Mouse (Mus musculus): ENCODE measurements at regions not wholly inside any gene's neighbourhood (a gene's known extent, or its start where the extent isn't known, plus 50 kb on each side); places are given as distances from the start of the nearest gene placed in this dataset.

- Histone ChIP-seq H3K4me1 (replicated peaks; ENCODE audit: control insufficient read depth, insufficient read depth) (no peaks in the 10 kb centered on the region), H3K9ac (ENCODE audit: low read length) (no peak overlapping the region), H3K36me3 (ENCODE audit: control insufficient read depth, insufficient read depth, low read length) (no peaks in the 10 kb centered on the region), H3K4me2 (replicated peaks; ENCODE audit: low read depth) (no peak overlapping the region), H3K27me3 (ENCODE audit: control insufficient read depth, insufficient read depth, low read length) (no peaks in the 10 kb centered on the region), H3K9me3 (ENCODE audit: control insufficient read depth, low read length) (no peaks in the 10 kb centered on the region), H3K27ac (replicated peaks) (no peak overlapping the region), H3K4me3 (ENCODE audit: low read depth, low read length) (no peak overlapping the region)
- ATAC-seq (ENCODE audit: low FRiP score, low TSS enrichment) (no peak), DNase-seq (ENCODE audit: low spot score) (no peak)
- 82% methylated on average over 3 of the region's 3 CpGs for WGBS
- TF ChIP-seq CTCF (IDR thresholded peaks at IDR 0.05; ENCODE audit: low read depth): no peak
- no peak for TF ChIP-seq EP300 (optimal IDR thresholded peaks at IDR 0.05)
Measured at GRCm38 (mm10) chr13:41541139-41541538, 54.0 kb upstream of the Nedd9 start.

- Histone ChIP-seq H3K4me3 (ENCODE audit: low read depth, low read length) (no peak overlapping the region), H3K9ac (ENCODE audit: low read length) (no peak overlapping the region), H3K4me2 (replicated peaks; ENCODE audit: low read depth) (no peak overlapping the region), H3K27me3 (ENCODE audit: control insufficient read depth, insufficient read depth, low read length) (no peaks in the 10 kb centered on the region), H3K36me3 (ENCODE audit: control insufficient read depth, insufficient read depth, low read length) (no peaks in the 10 kb centered on the region), H3K27ac (replicated peaks) (no peak overlapping the region), H3K9me3 (ENCODE audit: control insufficient read depth, low read length) (no peaks in the 10 kb centered on the region), H3K4me1 (replicated peaks; ENCODE audit: control insufficient read depth, insufficient read depth) (no peaks in the 10 kb centered on the region)
- no peak for TF ChIP-seq CTCF (IDR thresholded peaks at IDR 0.05; ENCODE audit: low read depth)
- TF ChIP-seq EP300 (optimal IDR thresholded peaks at IDR 0.05): no peak
- DNase-seq (ENCODE audit: low spot score) (no peak), ATAC-seq (ENCODE audit: low FRiP score, low TSS enrichment) (0 out of 2 replicates have a peak, but pooled peaks have one; percentile 20)
- WGBS: 74% methylated on average over 8 of the region's 8 CpGs
Measured at GRCm38 (mm10) chr13:41546063-41546462, 58.9 kb upstream of the Nedd9 start.

- 81% methylated on average over 9 of the region's 9 CpGs for WGBS
- H3K36me3 ChIP-seq (ENCODE audit: control insufficient read depth, insufficient read depth, low read length): no peaks in the 10 kb centered on the region
- no peak overlapping the region for H3K4me2 ChIP-seq (replicated peaks; ENCODE audit: low read depth)
- no peaks in the 10 kb centered on the region for H3K4me1 ChIP-seq (replicated peaks; ENCODE audit: control insufficient read depth, insufficient read depth)
- no peak overlapping the region for H3K27ac ChIP-seq (replicated peaks)
- no peaks in the 10 kb centered on the region for H3K27me3 ChIP-seq (ENCODE audit: control insufficient read depth, insufficient read depth, low read length)
- H3K4me3 ChIP-seq (ENCODE audit: low read depth, low read length): no peak overlapping the region
- H3K9ac ChIP-seq (ENCODE audit: low read length): no peak overlapping the region
- TF ChIP-seq EP300 (optimal IDR thresholded peaks at IDR 0.05) (no peak), CTCF (IDR thresholded peaks at IDR 0.05; ENCODE audit: low read depth) (no peak)
- no peaks in the 10 kb centered on the region for H3K9me3 ChIP-seq (ENCODE audit: control insufficient read depth, low read length)
- ATAC-seq (ENCODE audit: low FRiP score, low TSS enrichment) (no peak), DNase-seq (ENCODE audit: low spot score) (no peak)
Measured at GRCm38 (mm10) chr13:41546531-41546930, 59.2 kb upstream of the Tmem170b start.

- DNase-seq (ENCODE audit: low spot score) (no peak), ATAC-seq (ENCODE audit: low FRiP score, low TSS enrichment) (no peak)
- no peak overlapping the region for H3K4me2 ChIP-seq (replicated peaks; ENCODE audit: low read depth)
- H3K9me3 ChIP-seq (ENCODE audit: control insufficient read depth, low read length): no peaks in the 10 kb centered on the region
- H3K4me1 ChIP-seq (replicated peaks; ENCODE audit: control insufficient read depth, insufficient read depth): no peaks in the 10 kb centered on the region
- H3K9ac ChIP-seq (ENCODE audit: low read length): no peak overlapping the region
- no peak overlapping the region for H3K4me3 ChIP-seq (ENCODE audit: low read depth, low read length)
- no peak overlapping the region for H3K27ac ChIP-seq (replicated peaks)
- H3K36me3 ChIP-seq (ENCODE audit: control insufficient read depth, insufficient read depth, low read length): no peaks in the 10 kb centered on the region
- no peaks in the 10 kb centered on the region for H3K27me3 ChIP-seq (ENCODE audit: control insufficient read depth, insufficient read depth, low read length)
- no peak for TF ChIP-seq CTCF (IDR thresholded peaks at IDR 0.05; ENCODE audit: low read depth)
- TF ChIP-seq EP300 (optimal IDR thresholded peaks at IDR 0.05): no peak
- WGBS: 57% methylated on average over 6 of the region's 6 CpGs
Measured at GRCm38 (mm10) chr13:41549283-41549682, 56.4 kb upstream of the Tmem170b start.

- ATAC-seq (ENCODE audit: low FRiP score, low TSS enrichment) (peak; percentile 71), DNase-seq (ENCODE audit: low spot score) (peak; percentile 53)
- H3K4me2 ChIP-seq (replicated peaks; ENCODE audit: low read depth): no peak overlapping the region
- H3K9me3 ChIP-seq (ENCODE audit: control insufficient read depth, low read length): no peaks in the 10 kb centered on the region
- H3K4me1 ChIP-seq (replicated peaks; ENCODE audit: control insufficient read depth, insufficient read depth): no peaks in the 10 kb centered on the region
- WGBS: 39% methylated on average over 8 of the region's 8 CpGs
- H3K36me3 ChIP-seq (ENCODE audit: control insufficient read depth, insufficient read depth, low read length): no peaks in the 10 kb centered on the region
- H3K27me3 ChIP-seq (ENCODE audit: control insufficient read depth, insufficient read depth, low read length): no peaks in the 10 kb centered on the region
- H3K27ac ChIP-seq (replicated peaks): no peak overlapping the region
- H3K4me3 ChIP-seq (ENCODE audit: low read depth, low read length): no peak overlapping the region
- no peak overlapping the region for H3K9ac ChIP-seq (ENCODE audit: low read length)
- TF ChIP-seq CTCF (IDR thresholded peaks at IDR 0.05; ENCODE audit: low read depth): no peak
- no peak for TF ChIP-seq EP300 (optimal IDR thresholded peaks at IDR 0.05)
Measured at GRCm38 (mm10) chr13:41550246-41550900, 55.3 kb upstream of the Tmem170b start.

GRCm38 (mm10) chr13:41551711-41552349, 53.9 kb upstream of the Tmem170b start:
- Histone ChIP-seq H3K9me3 (ENCODE audit: control insufficient read depth, low read length) (no peaks in the 10 kb centered on the region), H3K27ac (replicated peaks) (no peak overlapping the region), H3K9ac (ENCODE audit: low read length) (no peak overlapping the region), H3K36me3 (ENCODE audit: control insufficient read depth, insufficient read depth, low read length) (no peaks in the 10 kb centered on the region), H3K4me3 (ENCODE audit: low read depth, low read length) (no peak overlapping the region), H3K4me2 (replicated peaks; ENCODE audit: low read depth) (no peak overlapping the region), H3K4me1 (replicated peaks; ENCODE audit: control insufficient read depth, insufficient read depth) (no peaks in the 10 kb centered on the region), H3K27me3 (ENCODE audit: control insufficient read depth, insufficient read depth, low read length) (no peaks in the 10 kb centered on the region)
- TF ChIP-seq EP300 (optimal IDR thresholded peaks at IDR 0.05) (no peak), CTCF (IDR thresholded peaks at IDR 0.05; ENCODE audit: low read depth) (no peak)
- 60% methylated on average over 14 of the region's 14 CpGs for WGBS
- DNase-seq (ENCODE audit: low spot score): no peak
- no peak for ATAC-seq (ENCODE audit: low FRiP score, low TSS enrichment)
